ENCODE assay signal across 12 mouse cellular contexts in the genomic region with DNA sequence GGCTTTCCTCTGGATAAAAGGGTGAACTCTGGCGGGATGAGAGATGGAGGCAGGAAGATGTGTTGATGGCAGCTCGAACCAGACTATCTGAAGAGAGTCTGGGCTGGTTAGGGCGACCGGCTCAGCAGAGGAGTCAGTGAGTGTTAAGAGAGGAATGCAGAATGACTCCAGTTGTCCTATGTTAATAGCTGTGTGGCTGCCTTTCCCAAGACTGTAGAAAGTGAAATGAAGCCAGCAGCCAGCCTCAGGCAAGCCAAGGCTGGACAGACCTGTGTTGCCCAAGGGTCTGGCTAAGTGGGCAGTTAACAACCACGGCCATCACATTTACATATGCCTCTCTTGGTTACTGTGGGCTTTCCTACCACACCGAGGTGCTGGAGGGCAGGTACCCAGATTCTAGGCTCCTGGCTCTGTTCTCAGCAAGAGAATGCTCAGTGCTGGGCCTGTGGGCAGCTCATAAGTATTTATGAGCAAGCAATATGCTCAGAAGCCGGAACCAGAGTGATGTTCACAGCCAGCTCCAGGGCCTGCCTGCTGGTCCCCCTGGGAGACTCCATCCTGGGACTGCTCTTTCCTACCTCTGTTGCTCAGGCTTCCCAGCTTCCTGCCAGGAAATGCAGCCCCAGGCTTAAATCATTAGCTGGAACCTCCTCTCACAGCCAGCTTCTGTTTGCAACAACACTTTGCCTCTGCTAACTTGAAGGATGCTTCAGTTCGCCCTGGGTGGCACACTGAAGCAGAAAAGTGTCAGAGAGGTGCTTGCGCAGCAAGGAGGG. TPM values are rescaled to one million over a fixed set of nuclear protein-coding genes. Genes with fewer than 3 reads are reported as not detected.
DNase-seq lines count a peak whose midpoint lies in the region; ATAC-seq lines count a peak whose summit lies in the region.
"Had no signal": no experiment of that assay in that cellular context is flagged by ENCODE, and none has a peak within 500 bp of the region (broad histone marks: within the 10 kb centered on the region; RNA-seq: fewer than 3 reads in every experiment).

No protein-coding gene starts in this region.

- H3K27ac ChIP-seq in hindbrain, embryonic 10.5 days = peak overlapping the region; percentile 31; the same call in 1 of the 2 replicates
- peak overlapping the region; percentile 51; the same call in 1 of the 2 replicates for H3K27ac ChIP-seq in midbrain, embryonic 16.5 days (ENCODE audit: low read length)
- H3K27ac ChIP-seq: limb, embryonic 12.5 days had no signal

- no peak overlapping the region for H3K4me3 ChIP-seq in hindbrain, embryonic 10.5 days
- H3K4me3 ChIP-seq in midbrain, embryonic 16.5 days (ENCODE audit: low read depth, low read length) = no peak overlapping the region
- H3K4me3 ChIP-seq: limb, embryonic 12.5 days had no signal

- no peak overlapping the region for H3K4me2 ChIP-seq in midbrain, embryonic 16.5 days (ENCODE audit: low read length)
- H3K4me2 ChIP-seq: limb, embryonic 12.5 days had no signal

- H3K36me3 ChIP-seq in hindbrain, embryonic 10.5 days = no peaks in the 10 kb centered on the region
- H3K36me3 ChIP-seq in midbrain, embryonic 16.5 days (ENCODE audit: control insufficient read depth, insufficient read depth, low read length) = no peaks in the 10 kb centered on the region
- H3K36me3 ChIP-seq: limb, embryonic 12.5 days had no signal

- H3K4me1 ChIP-seq in hindbrain, embryonic 10.5 days (replicated peaks) = peaks cover 37% of the 10 kb centered on the region
- peaks cover 14% of the 10 kb centered on the region for H3K4me1 ChIP-seq in midbrain, embryonic 16.5 days (ENCODE audit: control insufficient read depth, insufficient read depth, low read length)

- WGBS in hindbrain, embryonic 10.5 days = 66% methylated on average over 9 of the region's 9 CpGs
- 61% methylated on average over 9 of the region's 9 CpGs for WGBS in midbrain, embryonic 16.5 days

- peak; percentile 52 for DNase-seq in adrenal gland, postnatal 14 days
- DNase-seq in adrenal gland, adult 8-10 months = no peak
- peak; percentile 17 for DNase-seq in layer of hippocampus, adult 11-12 months (ENCODE audit: low spot score)
- no peak for DNase-seq in layer of hippocampus, postnatal 14 days (ENCODE audit: low spot score in 2 of 2)
- DNase-seq in hindbrain, embryonic 10.5 days (ENCODE audit: low spot score) = no peak
- DNase-seq in right cerebral cortex, adult 2 months (ENCODE audit: low spot score in 2 of 2) = no peak
- DNase-seq: lung, postnatal 36 days had no signal

- no peaks in the 10 kb centered on the region for H3K27me3 ChIP-seq in hindbrain, embryonic 10.5 days (ENCODE audit: insufficient read depth, poor library complexity, severe bottlenecking)
- H3K27me3 ChIP-seq in midbrain, embryonic 16.5 days (ENCODE audit: control insufficient read depth, insufficient read depth, low read depth, low read length) = no peaks in the 10 kb centered on the region
- H3K27me3 ChIP-seq: limb, embryonic 12.5 days had no signal

- no peak overlapping the region for H3K9ac ChIP-seq in midbrain, embryonic 16.5 days (ENCODE audit: low read depth, low read length)
- H3K9ac ChIP-seq: limb, embryonic 12.5 days had no signal

- no peaks in the 10 kb centered on the region for H3K9me3 ChIP-seq in hindbrain, embryonic 10.5 days
- no peaks in the 10 kb centered on the region for H3K9me3 ChIP-seq in midbrain, embryonic 16.5 days (replicated peaks; ENCODE audit: control insufficient read depth, low read length, poor library complexity, severe bottlenecking)
- H3K9me3 ChIP-seq: limb, embryonic 12.5 days had no signal

- peak; percentile 49 for ATAC-seq in midbrain, embryonic 16.5 days
- ATAC-seq in erythroid progenitor cell, adult 5-6 weeks (replicated peaks; ENCODE audit: low FRiP score, poor library complexity, severe bottlenecking) = no peak
- ATAC-seq: activated CD4-positive, CD25-positive, alpha-beta regulatory T cell, adult 4 months had no signal

RNA-seq across cellular contexts. Expression of gene Accsl, which starts 38.8 kb away (rescaled TPM):
- 1.2 TPM in 2 replicates for total RNA-seq in adrenal gland, postnatal 14 days (2021)
- under 1 TPM in 3 of 4 experiments, not detected in 1; 0.25 to 0.49 (median 0.38) TPM for total RNA-seq in adrenal gland, adult 8-10 months (2022)
- total RNA-seq in layer of hippocampus, postnatal 14 days (2021) = under 1 TPM; 0.72 to 0.90 TPM
- not detected in 2 replicates for polyA plus RNA-seq in hindbrain, embryonic 10.5 days (2016; fragmentation: Nextera tagmentation; extraction: Ambion mirVana)
- 0.21 TPM in 1 of 2 replicates, not detected in the other for polyA plus RNA-seq in midbrain, embryonic 16.5 days (2015; fragmentation: Nextera tagmentation; extraction: Ambion mirVana)
- not detected in 2 replicates for total RNA-seq in erythroid progenitor cell, adult 5-6 weeks (2015; ENCODE audit: low replicate concordance)
- total RNA-seq in erythroid progenitor cell, adult 5-6 weeks (2017; ENCODE audit: low replicate concordance) = not detected in 2 replicates
- polyA plus RNA-seq: activated CD4-positive, CD25-positive, alpha-beta regulatory T cell, adult 4 months; heart, embryonic 14.5 days; limb, embryonic 12.5 days had no signal

RNA-seq across cellular contexts. Expression of gene Gm13889, which starts 49.3 kb away (rescaled TPM):
- total RNA-seq in adrenal gland, postnatal 14 days (2021) = 29.6 and 43.3 TPM in 2 replicates
- 10 to 100 TPM; 22.6 to 32.3 (median 30.3) TPM for total RNA-seq in adrenal gland, adult 8-10 months (2022)
- total RNA-seq in layer of hippocampus, postnatal 14 days (2021) = 10 to 100 TPM; 48.0 to 49.2 TPM
- 3.0 and 4.0 TPM in 2 replicates for polyA plus RNA-seq in hindbrain, embryonic 10.5 days (2016; fragmentation: Nextera tagmentation; extraction: Ambion mirVana)
- 5.3 and 5.8 TPM in 2 replicates for polyA plus RNA-seq in midbrain, embryonic 16.5 days (2015; fragmentation: Nextera tagmentation; extraction: Ambion mirVana)
- not detected in 2 replicates for total RNA-seq in erythroid progenitor cell, adult 5-6 weeks (2015; ENCODE audit: low replicate concordance)
- not detected in 2 replicates for total RNA-seq in erythroid progenitor cell, adult 5-6 weeks (2017; ENCODE audit: low replicate concordance)
- polyA plus RNA-seq: activated CD4-positive, CD25-positive, alpha-beta regulatory T cell, adult 4 months had no signal

RNA-seq across cellular contexts. Expression of gene Accs, which starts 58.0 kb away (rescaled TPM):
- total RNA-seq in adrenal gland, postnatal 14 days (2021) = 6.7 and 11.6 TPM in 2 replicates
- total RNA-seq in adrenal gland, adult 8-10 months (2022) = 10 to 100 TPM; 11.8 to 20.3 (median 15.2) TPM
- total RNA-seq in layer of hippocampus, postnatal 14 days (2021) = 1 to 10 TPM; 4.4 to 4.7 TPM
- 8.3 and 9.3 TPM in 2 replicates for polyA plus RNA-seq in hindbrain, embryonic 10.5 days (2016; fragmentation: Nextera tagmentation; extraction: Ambion mirVana)
- 4.3 and 4.5 TPM in 2 replicates for polyA plus RNA-seq in midbrain, embryonic 16.5 days (2015; fragmentation: Nextera tagmentation; extraction: Ambion mirVana)
- total RNA-seq in erythroid progenitor cell, adult 5-6 weeks (2015; ENCODE audit: low replicate concordance) = 4.3 and 12.2 TPM in 2 replicates
- total RNA-seq in erythroid progenitor cell, adult 5-6 weeks (2017; ENCODE audit: low replicate concordance) = not detected in 2 replicates

Comparison
In these comparisons a context has a peak if more than half of its experiments do, and no peak if none do; other contexts are left out.
1. DNase-seq: peak in adrenal gland, postnatal 14 days (single experiment) and layer of hippocampus, adult 11-12 months (single experiment); none in adrenal gland, adult 8-10 months (single experiment), layer of hippocampus, postnatal 14 days (0 of 2), hindbrain, embryonic 10.5 days (single experiment) and right cerebral cortex, adult 2 months (0 of 2).
2. RNA of gene Gm13889, which starts 49.3 kb away (total RNA-seq): 48.0 to 49.2 TPM in layer of hippocampus, postnatal 14 days, 29.6 to 43.3 TPM in adrenal gland, postnatal 14 days and 22.6 to 32.3 TPM in adrenal gland, adult 8-10 months; not detected in erythroid progenitor cell, adult 5-6 weeks; every median in the first group is over 10 times any median in the second.